Mouse (Mus musculus): ENCODE data around the gene Taf10.
"Not testable (repeated sequence)": the region's sequence is repeated elsewhere in the genome, so short reads cannot be mapped to it uniquely, and the experiment has no call there.

The Taf10 gene

DNA sequence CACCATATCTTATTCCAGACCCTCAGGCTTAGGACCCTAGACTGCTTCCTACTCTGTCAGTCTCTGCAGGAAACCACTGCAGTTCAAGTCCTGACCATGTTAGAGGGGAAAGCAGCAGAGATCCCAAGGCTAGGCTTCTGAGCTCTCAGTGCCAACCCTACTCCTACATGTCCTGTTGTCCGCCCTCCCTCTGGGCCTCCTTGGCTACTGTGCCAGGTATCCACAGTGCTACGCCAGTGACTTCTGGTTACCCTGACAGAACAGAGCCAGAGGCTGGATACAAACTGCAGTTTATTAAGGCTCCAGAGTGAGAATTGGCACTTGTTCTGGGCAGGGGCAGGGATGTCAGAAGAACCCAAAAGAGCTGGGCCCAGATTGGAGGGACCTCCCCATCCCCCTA is 8.6 kb upstream of the Taf10 start:
- no peak for DNase-seq (ENCODE audit: low spot score in 2 of 2)

DNA sequence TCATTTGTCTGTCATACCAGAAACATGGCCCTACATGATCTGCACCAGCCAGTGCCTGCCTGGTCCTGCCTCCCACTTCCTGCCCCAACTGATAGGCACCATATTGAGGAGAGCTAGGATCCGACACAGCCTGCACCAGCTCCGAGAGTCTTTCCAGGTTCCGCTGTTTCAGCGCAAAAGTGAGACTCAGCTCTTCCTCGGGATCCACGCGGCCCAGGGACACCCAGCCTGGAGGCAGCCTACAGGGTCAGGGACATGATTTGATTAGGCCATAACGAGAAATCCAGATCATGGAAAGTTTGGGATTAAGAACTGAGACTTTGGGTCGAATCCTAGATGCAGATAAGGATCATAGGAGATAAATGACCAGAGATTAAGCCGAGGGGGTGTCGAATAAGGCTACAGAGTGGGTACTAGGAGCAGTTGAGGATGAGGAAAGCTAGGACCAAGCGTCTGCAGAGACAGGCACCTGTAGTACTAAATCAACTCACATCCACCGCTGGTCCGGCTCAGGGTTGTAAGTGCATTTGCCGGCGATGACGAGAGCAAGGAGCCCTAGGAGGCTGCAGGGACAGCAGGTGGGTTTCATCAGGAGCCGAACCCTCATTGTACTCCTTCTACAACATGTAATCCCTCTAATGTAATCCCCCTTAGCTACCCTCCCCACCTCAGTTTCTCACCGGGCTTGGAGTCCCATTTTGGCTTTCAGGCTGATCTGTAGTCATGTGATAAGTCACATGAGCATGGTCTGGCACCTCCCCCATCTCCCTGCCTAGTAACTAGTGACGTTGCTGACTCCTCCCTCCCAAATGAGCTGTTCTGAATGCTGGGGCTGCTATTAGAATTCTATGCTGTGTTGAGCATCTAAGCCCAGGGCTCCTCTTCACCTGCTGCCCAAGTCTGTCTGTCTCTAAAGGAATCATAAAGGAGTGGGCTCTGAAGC is 7.6 kb upstream of the Taf10 start, which contains the start of gene Tpp1:
Gene Tpp1, minus strand, starts transcription at position 745 of the 943 bp plus-strand sequence.
- DNase-seq (ENCODE audit: low spot score in 2 of 2): peak; percentile 75 to 91

DNA sequence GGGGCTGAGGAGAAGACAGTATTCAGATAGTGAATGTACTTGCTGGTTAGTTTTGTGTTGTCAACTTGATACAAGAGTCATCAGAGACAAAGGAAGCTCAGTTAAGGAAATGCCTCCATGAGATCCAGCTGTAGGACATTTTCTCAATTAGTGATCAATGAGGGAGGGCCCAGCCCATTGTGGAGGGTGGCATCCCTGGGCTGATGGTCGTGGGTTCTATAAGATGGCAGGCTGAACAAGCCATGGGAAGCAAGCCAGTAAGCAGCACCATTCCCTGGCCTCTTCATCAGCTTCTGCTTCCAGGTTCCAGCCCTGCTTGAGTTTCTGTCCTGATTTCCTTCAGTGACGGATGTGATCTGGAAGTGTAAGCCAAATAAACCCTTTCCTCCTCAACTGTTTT is 3.6 kb upstream of the Taf10 start:
- DNase-seq (ENCODE audit: low spot score in 2 of 2): no peak

DNA sequence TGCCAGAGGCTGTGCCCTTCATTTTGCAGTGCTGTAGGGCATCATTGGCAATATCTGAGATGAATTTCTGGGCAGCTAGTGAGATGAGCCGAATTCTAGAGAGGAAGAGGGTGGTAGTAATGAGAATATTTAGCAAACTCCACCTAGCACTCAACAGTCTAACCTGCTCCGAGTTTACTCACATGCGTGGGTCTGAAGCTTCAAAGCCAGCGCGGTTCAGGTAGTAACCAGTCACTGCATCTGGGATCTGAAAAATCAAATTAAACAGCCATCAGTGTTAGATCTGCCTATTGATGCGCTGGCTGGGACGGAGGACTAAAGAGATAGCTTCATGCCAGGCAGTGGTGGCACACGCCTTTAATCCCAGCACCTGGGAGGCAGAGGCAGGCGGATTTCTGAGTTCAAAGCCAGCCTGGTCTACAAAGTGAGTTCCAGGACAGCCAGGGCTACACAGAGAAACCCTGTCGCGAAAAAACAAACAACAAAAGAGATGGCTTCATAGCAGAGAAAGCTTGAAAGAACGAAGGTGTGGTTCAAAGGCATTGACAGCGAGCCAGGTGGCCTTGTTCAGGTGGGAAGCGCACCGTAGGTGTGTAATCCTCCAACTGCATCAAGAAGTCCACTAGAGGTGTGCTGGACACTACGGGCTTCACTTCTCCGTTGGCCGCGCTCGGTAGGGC is 775 bp downstream of the Taf10 start:
- not testable (repeated sequence) for DNase-seq (ENCODE audit: low spot score in 2 of 2)

DNA sequence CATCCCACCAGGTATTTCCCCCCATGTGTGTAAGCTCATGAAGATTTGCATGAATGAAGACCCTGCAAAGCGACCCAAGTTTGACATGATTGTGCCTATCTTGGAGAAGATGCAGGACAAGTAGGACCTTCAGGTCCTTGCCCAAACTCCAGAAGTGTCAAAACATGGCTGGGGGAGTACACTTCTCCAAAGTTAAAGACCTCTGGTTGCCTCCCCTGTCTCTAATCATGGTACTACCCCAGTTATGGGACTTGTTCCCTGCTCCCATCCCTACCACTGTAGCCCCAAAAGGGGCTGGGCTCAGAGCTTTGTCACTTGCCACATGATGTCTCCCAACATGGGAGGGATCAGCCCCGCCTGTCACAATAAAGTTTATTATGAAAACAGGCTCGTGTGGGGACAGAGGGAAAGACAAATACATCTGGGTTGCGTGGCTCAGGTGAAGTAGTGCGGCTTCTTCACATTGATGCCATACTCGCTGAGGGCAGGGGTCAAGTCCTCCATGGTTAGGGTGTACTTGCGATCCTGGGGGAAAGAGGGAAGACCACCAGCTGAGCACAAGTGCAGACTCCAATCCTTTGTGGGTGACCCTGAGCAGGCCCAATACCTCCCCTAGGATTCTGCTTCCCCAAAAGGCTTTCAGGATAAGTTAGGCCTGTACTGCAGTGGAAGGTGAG is 1.5 kb downstream of the Taf10 start:
- DNase-seq (ENCODE audit: low spot score in 2 of 2): not testable (repeated sequence)

DNA sequence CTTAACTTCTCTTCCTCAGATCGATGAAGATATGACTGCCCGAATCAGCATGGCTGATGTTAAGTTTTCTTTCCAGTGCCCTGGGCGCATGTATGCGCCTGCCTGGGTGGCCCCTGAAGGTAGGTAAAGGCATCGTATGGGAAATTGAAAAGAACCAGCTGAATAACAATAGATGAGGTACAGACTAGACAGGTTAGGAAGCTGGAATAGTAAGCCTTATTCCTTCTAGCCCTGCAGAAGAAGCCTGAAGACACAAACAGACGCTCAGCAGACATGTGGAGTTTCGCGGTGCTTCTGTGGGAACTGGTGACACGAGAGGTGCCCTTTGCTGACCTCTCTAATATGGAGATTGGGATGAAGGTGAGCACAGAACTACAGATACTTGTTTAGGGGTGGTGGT is 2.2 kb downstream of the Taf10 start:
- DNase-seq (ENCODE audit: low spot score in 2 of 2): no peak

DNA sequence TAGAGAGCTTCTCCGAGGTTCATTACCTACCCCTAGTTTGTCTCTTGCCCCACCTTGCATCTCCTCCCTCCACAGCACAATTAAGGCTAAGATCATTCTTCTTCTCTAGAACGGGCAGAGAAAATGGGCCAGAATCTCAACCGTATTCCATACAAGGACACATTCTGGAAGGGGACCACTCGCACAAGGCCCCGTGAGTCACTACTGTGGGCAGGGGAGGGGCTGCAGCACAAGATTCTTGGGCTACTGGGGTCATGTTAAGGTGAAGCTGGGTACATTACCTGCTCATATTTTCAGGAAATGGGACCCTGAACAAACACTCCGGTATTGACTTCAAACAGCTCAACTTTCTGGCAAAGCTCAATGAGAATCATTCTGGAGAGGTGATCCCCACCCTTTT is 3.3 kb downstream of the Taf10 start:
- DNase-seq (ENCODE audit: low spot score in 2 of 2): no peak

DNA sequence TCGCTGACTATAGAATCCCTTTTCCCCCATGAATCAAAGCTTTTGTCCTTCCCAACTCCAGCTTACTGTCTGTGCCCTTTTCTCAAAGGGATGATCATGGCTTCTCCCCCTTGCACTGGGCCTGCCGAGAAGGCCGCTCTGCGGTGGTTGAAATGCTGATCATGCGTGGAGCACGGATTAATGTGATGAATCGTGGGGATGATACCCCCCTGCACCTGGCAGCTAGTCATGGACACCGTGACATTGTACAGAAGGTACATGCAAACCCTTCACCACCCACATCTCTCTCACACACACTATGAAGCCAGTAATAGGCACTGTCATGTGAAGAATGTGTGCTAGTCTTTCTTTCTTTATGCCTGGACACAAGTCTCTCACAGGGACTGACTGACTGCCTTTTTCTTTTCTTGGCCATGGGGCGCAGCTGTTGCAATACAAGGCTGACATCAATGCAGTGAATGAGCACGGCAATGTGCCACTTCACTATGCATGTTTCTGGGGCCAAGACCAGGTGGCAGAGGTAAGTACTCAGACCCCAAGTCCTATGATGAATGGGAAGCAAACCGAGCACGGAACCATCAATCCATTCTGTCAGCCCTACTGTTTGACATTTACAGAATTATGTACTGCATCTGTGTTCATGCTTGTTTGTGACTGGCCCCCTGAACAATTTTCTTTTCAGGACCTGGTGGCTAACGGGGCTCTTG is 3.9 kb downstream of the Taf10 start:
- DNase-seq (ENCODE audit: low spot score in 2 of 2): no peak

DNA sequence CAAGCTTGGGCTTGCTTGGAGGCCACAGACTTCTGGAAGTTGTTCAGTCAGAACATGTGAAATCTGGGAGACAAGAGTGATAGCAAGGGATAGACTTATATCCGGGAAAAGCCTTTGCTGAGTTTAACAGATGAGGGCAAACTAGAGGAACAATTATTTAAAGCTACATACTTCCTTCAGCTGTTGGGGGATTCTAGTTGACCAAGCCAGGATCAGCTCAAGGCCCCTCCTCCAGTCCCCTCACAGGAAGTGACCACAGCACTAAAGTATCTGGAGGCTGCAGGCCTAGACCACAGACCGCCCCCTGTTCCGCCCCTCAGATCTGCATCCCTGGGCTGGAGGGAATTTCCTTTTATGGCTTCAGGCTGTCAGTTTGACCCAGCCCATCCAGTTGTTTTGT is 5.2 kb downstream of the Taf10 start:
- no peak for DNase-seq (ENCODE audit: low spot score in 2 of 2)

DNA sequence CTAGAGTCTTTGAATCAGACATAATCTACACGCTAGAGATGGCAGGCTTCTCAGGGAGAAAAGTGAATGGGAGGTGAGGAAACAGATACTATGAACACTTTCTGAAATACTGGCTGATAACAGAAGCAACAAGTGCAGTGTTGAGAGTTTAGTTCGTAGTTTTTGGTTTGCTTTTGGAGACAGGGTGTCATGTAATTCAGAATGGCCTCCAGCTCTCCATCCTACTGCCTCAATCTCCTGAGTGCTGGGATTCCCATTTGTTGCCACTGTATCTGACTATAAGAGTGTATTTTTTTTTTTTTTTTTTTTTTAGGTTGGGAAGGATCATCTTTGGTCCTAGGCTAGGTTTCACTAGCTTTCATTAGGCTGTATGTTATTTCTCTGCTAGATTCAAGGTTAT is 5.9 kb downstream of the Taf10 start:
- no peak for DNase-seq (ENCODE audit: low spot score in 2 of 2)

DNA sequence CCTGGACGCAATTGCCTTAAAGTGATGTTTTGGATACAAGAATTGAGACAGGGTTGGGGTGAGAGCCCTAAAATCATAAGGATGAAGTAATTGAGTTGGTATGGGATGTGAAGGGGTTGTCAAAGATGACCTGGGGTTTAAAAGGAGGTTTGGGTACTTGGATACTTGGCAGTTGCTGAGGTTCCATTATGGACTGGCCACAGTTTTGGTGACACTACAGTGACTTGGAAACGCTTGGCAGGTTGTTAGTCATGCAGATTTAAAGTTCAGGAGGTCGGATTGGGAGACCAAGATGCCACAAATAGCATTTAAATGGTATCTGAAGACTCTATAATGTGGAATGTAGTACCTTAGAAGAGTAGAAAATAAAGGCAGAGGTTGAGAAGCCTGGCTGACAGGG is 6.5 kb downstream of the Taf10 start:
- DNase-seq (ENCODE audit: low spot score in 2 of 2): no peak

DNA sequence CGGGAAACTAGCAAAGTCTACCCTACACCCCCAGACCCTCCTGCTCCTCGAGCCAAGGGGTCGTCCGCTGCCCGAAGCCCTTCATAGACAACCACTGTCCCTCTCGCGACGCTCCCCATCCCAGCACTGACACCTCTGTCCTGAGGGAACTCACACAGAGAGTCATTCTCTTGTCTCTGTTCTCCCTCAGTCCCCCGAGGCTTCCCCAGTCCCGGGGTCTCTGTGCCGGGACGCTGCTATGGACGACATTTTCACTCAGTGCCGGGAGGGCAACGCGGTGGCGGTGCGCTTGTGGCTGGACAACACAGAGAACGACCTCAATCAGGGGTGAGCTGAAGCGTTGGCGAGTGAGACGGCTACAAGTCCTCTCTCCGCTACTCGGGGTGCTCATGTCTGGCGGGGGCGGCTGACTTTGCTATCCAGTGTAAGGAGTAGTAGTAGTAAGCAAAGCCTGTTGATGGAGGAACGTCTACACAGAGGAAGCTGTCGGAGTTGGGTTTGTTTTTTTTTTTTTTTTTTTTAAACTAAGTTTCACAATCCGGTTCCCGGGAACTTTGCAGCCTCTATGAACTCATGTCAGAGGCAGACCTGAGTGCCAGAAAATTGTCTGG is 7.1 kb downstream of the Taf10 start, which contains the start of gene Rrp8:
Gene Rrp8, minus strand, starts transcription at position 475 of the 611 bp plus-strand sequence.
- DNase-seq (ENCODE audit: low spot score in 2 of 2): peak; percentile 65 to 77

DNA sequence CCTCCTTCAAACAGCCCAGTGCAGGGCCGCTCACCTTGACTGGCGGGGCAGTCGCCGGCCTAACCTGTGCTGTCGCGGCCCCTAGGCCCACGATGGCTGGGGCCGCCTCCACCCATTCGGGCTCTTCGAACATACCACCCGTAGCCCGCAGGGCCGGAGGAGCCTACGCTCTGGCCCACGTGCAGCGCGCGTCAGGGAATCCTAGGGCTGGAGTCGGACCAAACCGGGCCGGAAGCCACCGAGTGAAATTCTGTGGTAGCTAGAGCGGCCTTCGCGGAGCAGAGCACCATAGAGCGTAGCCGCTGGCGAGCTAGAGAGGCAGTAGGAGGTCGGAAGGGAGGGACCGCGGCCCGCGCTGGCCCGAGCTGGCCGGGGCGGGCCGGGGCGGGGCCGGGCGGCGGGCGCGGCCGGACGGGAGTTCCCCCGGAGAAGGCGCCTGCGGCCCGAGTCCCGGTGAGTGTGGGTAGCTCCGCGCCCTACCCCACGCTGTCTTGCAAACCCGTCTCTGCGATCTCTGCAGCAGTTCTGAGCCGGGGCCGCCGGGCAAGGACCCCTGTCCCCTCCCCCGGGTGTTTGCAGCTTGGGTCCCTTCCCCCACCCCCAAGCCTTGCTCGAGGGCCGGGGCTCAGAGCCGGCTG is 7.8 kb downstream of the Taf10 start, which contains the start of gene Ilk:
Gene Ilk, plus strand, starts transcription at position 329 of the 638 bp plus-strand sequence.
- DNase-seq (ENCODE audit: low spot score in 2 of 2): peak; percentile 87 to 91

DNA sequence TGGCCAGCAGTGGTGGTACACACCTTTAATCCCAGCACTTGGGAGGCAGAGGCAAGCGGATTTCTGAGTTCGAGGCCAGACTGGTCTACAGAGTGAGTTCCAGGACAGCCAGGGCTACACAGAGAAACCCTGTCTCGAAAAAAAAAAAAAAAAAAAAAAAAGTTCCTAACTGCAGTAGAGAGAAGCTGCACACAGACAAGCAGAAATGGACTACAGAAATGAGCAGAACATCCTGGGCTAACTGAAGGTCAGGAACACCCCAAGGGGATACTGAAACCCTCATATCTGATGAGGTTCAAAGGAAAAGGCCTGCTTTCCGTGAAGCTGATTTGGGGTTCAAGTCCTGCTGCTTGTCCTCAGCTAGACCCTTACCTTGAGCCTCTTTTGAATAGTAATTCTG is 8.7 kb downstream of the Taf10 start:
- DNase-seq (ENCODE audit: low spot score in 2 of 2): not testable (repeated sequence)

DNA sequence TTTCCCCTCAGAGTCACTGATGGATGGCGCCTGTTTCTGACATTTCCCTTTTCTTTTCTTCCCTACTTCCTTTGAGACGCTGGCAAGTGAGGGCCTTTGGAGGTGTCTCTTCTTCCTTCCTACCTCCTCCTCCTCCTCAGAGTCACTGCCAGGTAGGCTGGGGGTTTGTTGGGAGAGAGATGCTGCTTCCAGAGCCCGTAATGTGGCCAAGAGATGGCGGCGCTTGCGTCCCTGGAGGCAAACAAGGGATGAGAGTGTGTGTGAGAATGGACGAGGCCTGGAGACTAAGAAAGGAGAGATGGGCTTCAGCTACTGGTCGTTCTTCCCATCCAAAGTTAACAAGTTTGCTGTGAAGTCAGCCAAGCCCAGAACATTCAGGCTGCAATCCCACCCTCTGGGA is 9.3 kb downstream of the Taf10 start:
- no peak for DNase-seq (ENCODE audit: low spot score in 2 of 2)

DNA sequence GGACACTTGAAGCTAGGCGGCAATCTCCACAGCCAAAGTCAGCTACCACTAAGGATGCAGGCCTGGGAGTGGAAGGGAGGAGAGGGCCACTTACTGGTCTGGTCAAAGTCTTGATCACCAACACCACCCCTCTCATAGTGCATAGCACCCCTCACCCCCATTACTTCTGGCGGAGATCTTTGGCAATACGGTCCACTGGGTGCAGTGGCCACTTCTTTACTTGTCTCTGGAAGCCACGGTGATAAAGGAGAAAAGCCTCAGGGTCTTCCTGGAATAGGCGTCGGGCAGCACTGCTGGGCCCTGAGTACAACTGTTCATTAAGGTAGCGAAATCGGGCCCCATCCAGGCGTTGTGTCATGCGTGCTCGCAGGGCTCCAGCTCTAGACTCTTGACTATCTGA is 10.3 kb downstream of the Taf10 start:
- DNase-seq (ENCODE audit: low spot score in 2 of 2): no peak

DNA sequence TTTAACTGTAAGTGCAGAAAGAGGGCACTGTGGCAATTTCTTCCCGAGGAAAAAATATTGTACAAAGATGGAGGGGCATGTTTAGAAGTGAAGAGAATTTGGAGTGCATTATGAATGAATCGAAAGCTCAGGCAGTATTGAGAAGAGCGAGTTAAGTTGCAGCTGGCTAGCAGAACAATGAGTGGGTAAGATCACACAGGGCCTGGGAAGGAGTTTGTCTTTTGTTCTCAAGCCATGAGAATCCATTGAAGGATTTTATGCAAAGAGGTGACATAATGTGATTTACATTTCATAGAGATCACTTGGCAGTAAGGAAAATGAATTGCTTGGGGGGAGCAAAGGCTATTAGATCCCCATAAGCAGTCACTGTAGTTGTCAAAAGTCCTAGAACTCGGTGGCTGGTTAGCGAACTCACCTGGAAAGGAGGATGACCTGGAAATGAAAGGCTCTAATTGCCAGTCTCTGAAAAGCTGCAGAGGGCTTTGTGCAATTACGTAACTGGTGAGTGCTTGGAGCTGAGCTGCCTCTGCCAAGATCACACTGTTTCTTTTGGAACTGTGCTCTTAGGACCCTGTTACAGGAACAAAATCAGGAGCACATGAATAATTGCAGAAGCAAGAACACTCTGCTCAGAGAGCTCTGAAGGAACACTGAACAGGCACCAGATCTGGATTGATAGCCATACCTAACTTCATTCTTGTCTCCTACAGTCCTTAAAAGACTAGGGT is 15.3 kb downstream of the Taf10 start:
- no peak for DNase-seq (ENCODE audit: low spot score in 2 of 2)

DNA sequence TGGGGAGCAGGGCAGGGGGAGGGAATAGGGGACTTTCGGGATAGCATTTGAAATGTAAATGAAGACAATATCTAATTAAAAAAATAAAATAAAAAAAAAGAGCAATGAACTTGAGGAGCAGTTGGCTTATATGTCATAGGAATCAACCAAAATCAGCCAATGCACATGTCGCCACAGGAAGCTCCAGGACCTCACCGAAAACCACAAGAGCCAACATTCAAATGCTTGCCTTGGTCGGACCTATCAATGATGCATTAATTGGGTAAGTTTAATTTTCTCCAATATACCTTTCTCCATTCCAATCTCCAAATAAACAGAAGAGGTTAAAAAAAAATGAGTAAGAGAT is 17.2 kb downstream of the Taf10 start:
- DNase-seq (ENCODE audit: low spot score in 2 of 2): no peak

DNA sequence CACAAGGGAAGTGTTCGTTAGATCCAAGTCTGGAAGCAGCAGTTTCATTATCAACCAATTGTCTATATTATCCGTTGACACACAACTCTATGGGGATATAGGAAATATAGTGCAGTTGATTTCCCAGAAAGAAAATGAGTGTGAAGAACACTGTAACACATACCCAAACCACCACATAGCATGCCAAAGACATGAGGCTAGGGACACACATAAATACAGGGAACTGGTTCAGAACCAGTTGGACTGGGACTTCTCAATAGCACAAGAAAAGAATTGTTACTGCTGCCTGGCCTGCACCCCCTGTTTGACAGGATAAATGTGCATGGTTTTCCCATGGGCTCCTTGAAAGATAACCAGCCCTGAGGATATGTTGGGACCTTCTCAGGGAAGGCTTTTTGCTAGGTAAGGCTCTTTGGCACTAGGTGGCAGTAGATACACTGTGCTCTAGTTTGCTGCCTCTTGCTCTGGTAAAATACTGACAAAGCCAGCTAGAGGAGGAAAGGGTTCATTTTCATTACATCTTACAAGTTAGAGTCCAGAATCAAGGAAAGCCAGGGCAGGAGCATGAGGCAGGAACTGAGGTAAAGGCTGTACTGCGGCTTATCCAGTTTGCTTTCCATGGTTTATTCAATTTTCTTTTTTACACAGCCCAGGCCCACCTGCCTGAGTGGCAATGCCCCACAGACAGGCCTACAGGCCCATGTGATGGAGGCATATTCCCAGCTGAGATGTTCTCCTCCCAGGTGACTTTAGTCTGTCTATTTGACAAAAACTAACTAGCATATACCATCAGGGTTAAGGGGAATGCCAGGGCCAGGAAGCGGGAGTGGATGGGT is 17.8 kb downstream of the Taf10 start:
- DNase-seq (ENCODE audit: low spot score in 2 of 2): no peak

Measured in spleen, postnatal 10 days (tissue).